ENCODE assay signal across 26 mouse cellular contexts in the genomic region with DNA sequence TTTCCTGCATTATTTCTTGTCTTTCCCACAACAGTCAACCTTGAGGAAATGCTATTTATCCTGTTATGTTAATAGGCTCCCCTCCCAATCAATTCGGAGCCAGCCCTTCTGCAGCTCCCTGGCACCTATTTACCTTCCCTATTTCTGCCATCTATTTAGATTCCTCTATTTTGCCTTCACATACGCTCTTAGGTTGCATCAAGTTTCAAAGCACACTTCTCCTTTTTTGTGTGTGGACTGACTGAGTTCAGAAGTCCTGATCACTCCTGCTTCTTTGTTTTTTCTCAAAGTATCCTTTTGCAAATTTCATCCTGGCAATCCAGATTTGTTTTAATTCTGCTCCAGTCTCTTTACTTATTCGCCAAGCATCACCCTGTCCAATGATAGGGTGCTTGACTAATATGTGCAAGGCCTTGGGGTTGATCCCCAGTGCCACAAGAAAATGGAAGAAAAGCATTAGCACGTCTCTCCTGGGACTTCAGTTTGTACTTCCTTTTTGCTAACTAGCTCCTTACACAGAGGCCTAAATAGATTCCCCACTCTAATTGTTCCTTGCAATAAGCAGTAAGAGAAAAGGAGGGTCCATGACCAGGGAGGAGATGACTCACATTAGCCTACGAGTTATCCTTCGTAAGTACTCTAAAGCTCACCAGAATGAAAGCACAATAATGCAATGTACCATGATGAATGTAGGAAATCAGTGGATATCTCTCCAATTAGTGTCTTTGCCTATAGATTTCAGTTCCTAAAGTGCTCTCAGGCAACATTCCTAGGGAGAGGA.
DNase-seq lines count a peak whose midpoint lies in the region; ATAC-seq and TF ChIP-seq lines count a peak whose summit lies in the region.
"Had no signal": no experiment of that assay in that cellular context is flagged by ENCODE, and none has a peak within 500 bp of the region (broad histone marks: within the 10 kb centered on the region; RNA-seq: fewer than 3 reads in every experiment).

No protein-coding gene starts in this region.

- TF ChIP-seq RAD21 in MEL (IDR thresholded peaks at IDR 0.05; ENCODE audit: low read depth, low read length): no peak

- no peak overlapping the region for H3K27ac ChIP-seq in MEL (ENCODE audit: control insufficient read depth, low read depth, low read length)
- H3K27ac ChIP-seq: forebrain, embryonic 13.5 days; heart, adult 2 months; heart, embryonic 13.5 days; hindbrain, embryonic 12.5 days; limb, embryonic 12.5 days; liver, embryonic 12.5 days; midbrain, embryonic 10.5 days had no signal

- no peak overlapping the region for H3K9ac ChIP-seq in MEL (ENCODE audit: control insufficient read depth, low read depth, low read length, poor library complexity, severe bottlenecking)
- H3K9ac ChIP-seq: forebrain, embryonic 13.5 days; heart, embryonic 13.5 days; hindbrain, embryonic 12.5 days; limb, embryonic 12.5 days; liver, embryonic 12.5 days had no signal

- peaks cover under 1 to 5% of the 10 kb centered on the region in 2 experiments; a peak in 3 of 4 replicates for H3K4me1 ChIP-seq in MEL (ENCODE audit: control insufficient read depth in 1 of 2, insufficient read depth in 2 of 2, low read length in 2 of 2)
- H3K4me1 ChIP-seq: forebrain, embryonic 13.5 days; heart, embryonic 13.5 days; hindbrain, embryonic 12.5 days; limb, embryonic 12.5 days; liver, embryonic 12.5 days; midbrain, embryonic 10.5 days had no signal

- no peak overlapping the region for H3K4me3 ChIP-seq in MEL (ENCODE audit: control insufficient read depth in 1 of 2, insufficient read depth in 1 of 2, low read depth in 2 of 2, low read length in 2 of 2)
- H3K4me3 ChIP-seq: forebrain, embryonic 13.5 days; heart, adult 2 months; heart, embryonic 13.5 days; hindbrain, embryonic 12.5 days; limb, embryonic 12.5 days; liver, embryonic 12.5 days; midbrain, embryonic 10.5 days had no signal

- DNase-seq in retina, postnatal 1 day: peak; percentile 11
- DNase-seq in retina, embryonic 14.5 days (ENCODE audit: low spot score): no peak
- peak; percentile 57 for DNase-seq in MEL (ENCODE audit: low read depth, low spot score)
- DNase-seq in thymus, postnatal 4 days: no peak
- DNase-seq in layer of hippocampus, postnatal 10 days (ENCODE audit: low spot score in 2 of 2): no peak
- DNase-seq: adrenal gland, adult 2 months; cerebellum, adult 2 months; cerebellum, postnatal 36 days; gastrocnemius, postnatal 14 days; heart, adult 2 months; heart, postnatal 14 days; kidney, adult 18-20 months; lung, adult 2 months; right cerebral cortex, adult 18-20 months; right cerebral cortex, postnatal 4 days had no signal

- H3K36me3 ChIP-seq in MEL (ENCODE audit: control insufficient read depth in 1 of 2, insufficient read depth in 2 of 2, low read length in 2 of 2): peaks cover 0 to 2% of the 10 kb centered on the region in 2 experiments; a peak in 1 of 4 replicates
- H3K36me3 ChIP-seq: heart, embryonic 13.5 days; hindbrain, embryonic 12.5 days; limb, embryonic 12.5 days; liver, embryonic 12.5 days; midbrain, embryonic 10.5 days had no signal

- TF ChIP-seq EP300 in MEL (IDR thresholded peaks at IDR 0.05; ENCODE audit: low read depth in 1 of 2, low read length in 2 of 2): no peak

- no peaks in the 10 kb centered on the region for H3K9me3 ChIP-seq in MEL (replicated peaks; ENCODE audit: insufficient read depth, low read length)
- H3K9me3 ChIP-seq: forebrain, embryonic 13.5 days; heart, embryonic 13.5 days; hindbrain, embryonic 12.5 days; limb, embryonic 12.5 days; liver, embryonic 12.5 days; midbrain, embryonic 10.5 days had no signal

- ATAC-seq in granulocyte monocyte progenitor cell, adult 5-6 weeks (replicated peaks; ENCODE audit: poor library complexity, severe bottlenecking): peak; percentile 80
- peak; percentile 81; the same call in 1 of the 2 replicates for ATAC-seq in neutrophil, adult 5-6 weeks (ENCODE audit: extremely low read depth, insufficient number of reproducible peaks, low FRiP score, poor library complexity, severe bottlenecking)
- no peak for ATAC-seq in activated CD4-positive, CD25-positive, alpha-beta regulatory T cell, adult 4 months
- ATAC-seq: forebrain, embryonic 13.5 days; inflammation-experienced regulatory T-cells, adult 6 months; liver, embryonic 12.5 days; Patski had no signal

- TF ChIP-seq POLR2A in MEL (IDR thresholded peaks at IDR 0.05; ENCODE audit: control insufficient read depth in 1 of 2, insufficient read depth in 1 of 2, low read depth in 1 of 2, low read length in 2 of 2, poor library complexity in 1 of 2): no peak

- H3K27me3 ChIP-seq in MEL (ENCODE audit: control insufficient read depth in 1 of 2, insufficient read depth in 2 of 2, low read length in 2 of 2): no peaks in the 10 kb centered on the region
- H3K27me3 ChIP-seq: forebrain, embryonic 13.5 days; heart, embryonic 13.5 days; hindbrain, embryonic 12.5 days; limb, embryonic 12.5 days; liver, embryonic 12.5 days had no signal

- H3K79me2 ChIP-seq in MEL (ENCODE audit: control insufficient read depth, insufficient read depth, low read length, poor library complexity): no peaks in the 10 kb centered on the region

- TF ChIP-seq CTCF in MEL (IDR thresholded peaks at IDR 0.05 in 2 of 3, conservative IDR thresholded peaks at IDR 0.05 in 1 of 3; ENCODE audit: control insufficient read depth in 1 of 3, insufficient read depth in 1 of 3, low read depth in 2 of 3, low read length in 3 of 3, poor library complexity in 1 of 3, severe bottlenecking in 1 of 3): no peak

TF ChIP-seq in MEL, 35 proteins besides CTCF, POLR2A, EP300 and RAD21:
- TF ChIP-seq ETS1 (IDR thresholded peaks at IDR 0.05; ENCODE audit: low read depth, low read length): no peak
- TF ChIP-seq USF1 (IDR thresholded peaks at IDR 0.05; ENCODE audit: low read depth, low read length): no peak
- TF ChIP-seq USF2 (IDR thresholded peaks at IDR 0.05; ENCODE audit: borderline replicate concordance in 1 of 2, insufficient read depth in 1 of 2, low read depth in 1 of 2, low read length in 2 of 2): no peak
- TF ChIP-seq CHD2 (IDR thresholded peaks at IDR 0.05; ENCODE audit: low read length): no peak
- TF ChIP-seq JUND (IDR thresholded peaks at IDR 0.05; ENCODE audit: low read depth, low read length): no peak
- TF ChIP-seq MYC (IDR thresholded peaks at IDR 0.05; ENCODE audit: low read depth, low read length): no peak
- TF ChIP-seq MEF2A (IDR thresholded peaks at IDR 0.05; ENCODE audit: extremely low read depth, insufficient replicate concordance, low read depth, low read length, poor library complexity, severe bottlenecking): no peak
- TF ChIP-seq TAL1 (IDR thresholded peaks at IDR 0.05; ENCODE audit: low read length): no peak
- no peak for TF ChIP-seq E2F4 (IDR thresholded peaks at IDR 0.05; ENCODE audit: borderline replicate concordance, low read depth, low read length)
- TF ChIP-seq BHLHE40 (IDR thresholded peaks at IDR 0.05; ENCODE audit: borderline replicate concordance, low read depth, low read length): no peak
- TF ChIP-seq POLR2AphosphoS5 (IDR thresholded peaks at IDR 0.05; ENCODE audit: borderline replicate concordance, low read depth, low read length): no peak
- TF ChIP-seq TCF12 (IDR thresholded peaks at IDR 0.05; ENCODE audit: low read depth, low read length): no peak
- no peak for TF ChIP-seq HCFC1 (IDR thresholded peaks at IDR 0.05; ENCODE audit: low read depth, low read length)
- TF ChIP-seq ELF1 (IDR thresholded peaks at IDR 0.05; ENCODE audit: low read depth, low read length): no peak
- no peak for TF ChIP-seq ZNF384 (IDR thresholded peaks at IDR 0.05; ENCODE audit: low read depth, low read length)
- TF ChIP-seq GATA1 (IDR thresholded peaks at IDR 0.05; ENCODE audit: low read depth, low read length): no peak
- no peak for TF ChIP-seq SMC3 (IDR thresholded peaks at IDR 0.05; ENCODE audit: low read depth, low read length)

Comparison
In these comparisons a context has a peak if more than half of its experiments do, and no peak if none do; other contexts are left out.
1. DNase-seq: peak in retina, postnatal 1 day (single experiment) and MEL (single experiment); none in retina, embryonic 14.5 days (single experiment), thymus, postnatal 4 days (single experiment) and layer of hippocampus, postnatal 10 days (0 of 2).